Mouse (Mus musculus) forebrain, embryonic 13.5 days (tissue): Measurements from ENCODE around the gene Tcf23. TPM values are rescaled to one million over a fixed set of nuclear protein-coding genes. Genes with fewer than 3 reads are reported as not detected.

Source experiments
- ATAC-seq: fragments of 200-750 bp; cut with Nextera tagmentation; 2 replicates; pipeline ENCODE4 v1.8.0; 2017
- H3K27ac ChIP-seq: fragments of 300-500 bp; sonication (generic); 2 replicates; pipeline ENCODE4 v1.5.1; 2015; ENCODE audit warnings: inconsistent platforms, mild to moderate bottlenecking, moderate library complexity
- H3K27me3 ChIP-seq: fragments of 300-500 bp; sonication (generic); 2 replicates; pipeline ENCODE4 v1.6.1; 2015; ENCODE audit warnings: mild to moderate bottlenecking, inconsistent platforms
- H3K36me3 ChIP-seq: fragments of 300-500 bp; sonication (generic); 2 replicates; pipeline ENCODE4 v1.6.1; 2015; ENCODE audit warnings: mild to moderate bottlenecking, inconsistent platforms; ENCODE audit not compliant: poor library complexity, severe bottlenecking
- H3K4me1 ChIP-seq: fragments of 300-500 bp; sonication (generic); 2 replicates; pipeline ENCODE4 v1.6.1; 2015; ENCODE audit warnings: inconsistent platforms
- H3K4me2 ChIP-seq: fragments of 300-500 bp; sonication (generic); 2 replicates; pipeline ENCODE4 v1.6.1; 2015; ENCODE audit warnings: inconsistent platforms, mild to moderate bottlenecking, moderate library complexity
- H3K4me3 ChIP-seq: fragments of 300-500 bp; sonication (generic); 2 replicates; pipeline ENCODE4 v1.5.1; 2015; ENCODE audit warnings: mild to moderate bottlenecking, inconsistent platforms
- H3K9ac ChIP-seq: fragments of 300-500 bp; sonication (generic); 2 replicates; pipeline ENCODE4 v1.6.1; 2015; ENCODE audit warnings: mild to moderate bottlenecking, inconsistent platforms
- H3K9me3 ChIP-seq: fragments of 300-500 bp; sonication (generic); replicated peaks from 2 replicates; pipeline ENCODE4 v1.6.1; 2016; ENCODE audit warnings: inconsistent platforms
- WGBS: fragments of 180-500 bp; shearing (Covaris S2); methylation state at CpG from one replicate; pipeline ENCODE4 v1.1.7; 2015; 5-methylcytosine and 5-hydroxymethylcytosine counted together
- polyA plus RNA-seq: library from polyadenylated mRNA; unstranded; fragments of >200 nt; fragmentation: Nextera tagmentation; extraction: Ambion mirVana; gene quantifications from 2 replicates; pipeline ENCODE4 v1.2.1, GENCODE M21; 2015

Tcf23 gene
- polyA plus RNA-seq, 1 experiment from 2014 or later = not detected

GRCm38 (mm10) chr5:30950922-30951321 is 17.5 kb upstream of the Tcf23 start:
- no peak overlapping the region for H3K9ac ChIP-seq
- no peaks in the 10 kb centered on the region; the same call in none of the 2 replicates for H3K27me3 ChIP-seq
- 81% methylated on average over 2 of the region's 2 CpGs for WGBS
- ATAC-seq = no peak
- no peak overlapping the region for H3K4me2 ChIP-seq
- no peak overlapping the region for H3K27ac ChIP-seq
- peaks cover 46% of the 10 kb centered on the region for H3K36me3 ChIP-seq
- H3K4me1 ChIP-seq = peaks cover 18% of the 10 kb centered on the region
- H3K4me3 ChIP-seq = no peak overlapping the region
- no peaks in the 10 kb centered on the region for H3K9me3 ChIP-seq

GRCm38 (mm10) chr5:30951706-30952105 is 16.8 kb upstream of the Tcf23 start:
- Histone ChIP-seq H3K9ac (no peak overlapping the region), H3K4me1 (peaks cover 18% of the 10 kb centered on the region), H3K27me3 (no peaks in the 10 kb centered on the region; the same call in none of the 2 replicates), H3K36me3 (peaks cover 48% of the 10 kb centered on the region), H3K27ac (no peak overlapping the region), H3K4me3 (no peak overlapping the region), H3K9me3 (no peaks in the 10 kb centered on the region), H3K4me2 (no peak overlapping the region)
- no peak for ATAC-seq
- 83% methylated on average over 6 of the region's 6 CpGs for WGBS

GRCm38 (mm10) chr5:30952551-30952950 is 15.9 kb upstream of the Tcf23 start:
- no peak for ATAC-seq
- Histone ChIP-seq H3K4me3 (no peak overlapping the region), H3K9me3 (no peaks in the 10 kb centered on the region), H3K9ac (no peak overlapping the region), H3K4me1 (peaks cover 22% of the 10 kb centered on the region), H3K27me3 (no peaks in the 10 kb centered on the region; the same call in 1 of the 2 replicates), H3K4me2 (no peak overlapping the region), H3K27ac (no peak overlapping the region), H3K36me3 (peaks cover 52% of the 10 kb centered on the region)
- 83% methylated on average over 5 of the region's 5 CpGs for WGBS

- Histone ChIP-seq H3K36me3 (peaks cover 66% of the 10 kb centered on the region), H3K9me3 (no peaks in the 10 kb centered on the region)
- WGBS = 98% methylated on average over 6 of the region's 6 CpGs
Measured at GRCm38 (mm10) chr5:30954065-30954464, 14.4 kb upstream of the Tcf23 start.

GRCm38 (mm10) chr5:30954556-30954955 is 13.9 kb upstream of the Tcf23 start:
- ATAC-seq = no peak
- no peak overlapping the region for H3K9ac ChIP-seq
- H3K4me2 ChIP-seq = no peak overlapping the region
- no peaks in the 10 kb centered on the region for H3K9me3 ChIP-seq
- peaks cover 66% of the 10 kb centered on the region for H3K36me3 ChIP-seq
- H3K4me3 ChIP-seq = no peak overlapping the region
- no peaks in the 10 kb centered on the region for H3K27me3 ChIP-seq
- H3K27ac ChIP-seq = no peak overlapping the region
- WGBS = 94% methylated on average over 9 of the region's 9 CpGs
- H3K4me1 ChIP-seq = peaks cover 34% of the 10 kb centered on the region

More at GRCm38 (mm10) chr5:30954065-30954464, 14.4 kb upstream of the Tcf23 start:
- no peak overlapping the region for H3K9ac ChIP-seq
- peaks cover 34% of the 10 kb centered on the region for H3K4me1 ChIP-seq
- ATAC-seq = no peak
- H3K4me3 ChIP-seq = no peak overlapping the region
- H3K4me2 ChIP-seq = no peak overlapping the region
- no peaks in the 10 kb centered on the region for H3K27me3 ChIP-seq
- H3K27ac ChIP-seq = no peak overlapping the region

GRCm38 (mm10) chr5:30955751-30956150 is 12.7 kb upstream of the Tcf23 start:
- 87% methylated on average over 6 of the region's 6 CpGs for WGBS
- no peak overlapping the region for H3K4me2 ChIP-seq
- H3K4me3 ChIP-seq = no peak overlapping the region
- ATAC-seq = no peak
- no peak overlapping the region for H3K9ac ChIP-seq
- H3K27me3 ChIP-seq = no peaks in the 10 kb centered on the region
- H3K36me3 ChIP-seq = peaks cover 66% of the 10 kb centered on the region
- no peak overlapping the region for H3K27ac ChIP-seq
- H3K9me3 ChIP-seq = no peaks in the 10 kb centered on the region
- H3K4me1 ChIP-seq = peaks cover 23% of the 10 kb centered on the region

GRCm38 (mm10) chr5:30957891-30958290 is 10.6 kb upstream of the Tcf23 start:
- Histone ChIP-seq H3K27ac (no peak overlapping the region), H3K4me1 (peaks cover 23% of the 10 kb centered on the region), H3K4me2 (peak overlapping the region; percentile 79), H3K27me3 (0 out of 2 replicates have a peak, but pooled peaks cover 6% of the 10 kb centered on the region), H3K4me3 (no peak overlapping the region), H3K9me3 (no peaks in the 10 kb centered on the region), H3K36me3 (peaks cover 50% of the 10 kb centered on the region), H3K9ac (no peak overlapping the region)
- WGBS = 97% methylated on average over 6 of the region's 6 CpGs
- no peak for ATAC-seq

GRCm38 (mm10) chr5:30959198-30959854 is 9.1 kb upstream of the Tcf23 start:
- Histone ChIP-seq H3K27me3 (0 out of 2 replicates have a peak, but pooled peaks cover 6% of the 10 kb centered on the region), H3K9me3 (no peaks in the 10 kb centered on the region), H3K4me3 (peak overlapping the region; percentile 82), H3K4me2 (peak overlapping the region; percentile 79), H3K4me1 (peaks cover 23% of the 10 kb centered on the region), H3K36me3 (peaks cover 36% of the 10 kb centered on the region), H3K9ac (peak overlapping the region; percentile 91), H3K27ac (peak overlapping the region; percentile 72; the same call in 1 of the 2 replicates)
- WGBS = 39% methylated on average over 19 of the region's 19 CpGs
- ATAC-seq = no peak

GRCm38 (mm10) chr5:30959966-30960501 is 8.4 kb upstream of the Tcf23 start, which contains the start of gene Preb:
Preb (minus strand) TSS chr5:30960361.
- Histone ChIP-seq H3K4me1 (peaks cover 23% of the 10 kb centered on the region), H3K4me2 (peak within 1 kb of the TSS; percentile 79), H3K4me3 (peak within 1 kb of the TSS; percentile 82), H3K9me3 (no peaks in the 10 kb centered on the region), H3K9ac (peak within 1 kb of the TSS; percentile 91), H3K27me3 (0 out of 2 replicates have a peak, but pooled peaks cover 6% of the 10 kb centered on the region), H3K36me3 (peaks cover 29% of the 10 kb centered on the region), H3K27ac (peak within 1 kb of the TSS; percentile 72)
- WGBS = under 1% methylated on average over 56 of the region's 56 CpGs
- ATAC-seq = peak; percentile 97

GRCm38 (mm10) chr5:30960814-30961213 is 7.6 kb upstream of the Tcf23 start:
- Histone ChIP-seq H3K9me3 (no peaks in the 10 kb centered on the region), H3K36me3 (peaks cover 21% of the 10 kb centered on the region), H3K4me1 (peaks cover 23% of the 10 kb centered on the region), H3K4me2 (peak overlapping the region; percentile 79), H3K27me3 (0 out of 2 replicates have a peak, but pooled peaks cover 8% of the 10 kb centered on the region), H3K27ac (no peak overlapping the region), H3K4me3 (peak overlapping the region; percentile 82), H3K9ac (peak overlapping the region; percentile 91; the same call in 1 of the 2 replicates)
- no peak for ATAC-seq
- WGBS = 91% methylated on average over 2 of the region's 2 CpGs

GRCm38 (mm10) chr5:30961545-30962505 is 6.6 kb upstream of the Tcf23 start:
- Histone ChIP-seq H3K4me2 (no peak overlapping the region), H3K27ac (no peak overlapping the region), H3K4me1 (peaks cover 23% of the 10 kb centered on the region), H3K27me3 (0 out of 2 replicates have a peak, but pooled peaks cover 8% of the 10 kb centered on the region), H3K9me3 (no peaks in the 10 kb centered on the region), H3K4me3 (no peak overlapping the region), H3K9ac (no peak overlapping the region), H3K36me3 (peaks cover 18% of the 10 kb centered on the region)
- WGBS = 86% methylated on average over 10 of the region's 10 CpGs
- no peak for ATAC-seq
